Mouse (Mus musculus) liver, embryonic 11.5 days (tissue): ENCODE data around the gene Olfr1248. TPM values are rescaled to one million over a fixed set of nuclear protein-coding genes. Genes with fewer than 3 reads are reported as not detected.
"Not testable (repeated sequence)": the region's sequence is repeated elsewhere in the genome, so short reads cannot be mapped to it uniquely, and the experiment has no call there.

Experiments used
- ATAC-seq: fragments of 200-750 bp; cut with Nextera tagmentation; replicated peaks from 2 replicates; pipeline ENCODE4 v1.8.0; 2017; ENCODE audit warnings: moderate number of reproducible peaks, mild to moderate bottlenecking, moderate TSS enrichment, moderate library complexity; ENCODE audit not compliant: low FRiP score
- DNase-seq: peaks from one replicate; pipeline ENCODE4 v3.0.0-alpha.2; 2017; ENCODE audit warnings: low spot score
- H3K27ac ChIP-seq: fragments of 300-500 bp; sonication (generic); 2 replicates; pipeline ENCODE4 v1.5.1; 2014; ENCODE audit warnings: mild to moderate bottlenecking, low read depth, low read length, control low read depth
- H3K27me3 ChIP-seq: fragments of 300-500 bp; sonication (generic); replicated peaks from 2 replicates; pipeline ENCODE4 v1.6.1; 2014; ENCODE audit warnings: low read length, mixed read lengths; ENCODE audit not compliant: control insufficient read depth, insufficient read depth
- H3K36me3 ChIP-seq: fragments of 300-500 bp; sonication (generic); 2 replicates; pipeline ENCODE4 v1.6.1; 2014; ENCODE audit warnings: mild to moderate bottlenecking, low read length, moderate library complexity, mixed read lengths; ENCODE audit not compliant: control insufficient read depth, insufficient read depth
- H3K4me1 ChIP-seq: fragments of 300-500 bp; sonication (generic); replicated peaks from 2 replicates; pipeline ENCODE4 v1.6.1; 2014; ENCODE audit warnings: low read length, mixed read lengths; ENCODE audit not compliant: control insufficient read depth, insufficient read depth
- H3K4me2 ChIP-seq: fragments of 300-500 bp; sonication (generic); 2 replicates; pipeline ENCODE4 v1.6.1; 2014; ENCODE audit warnings: mild to moderate bottlenecking, control low read depth, moderate library complexity
- H3K4me3 ChIP-seq: fragments of 300-500 bp; sonication (generic); 2 replicates; pipeline ENCODE4 v1.5.1; 2014; ENCODE audit warnings: low read depth, low read length, control low read depth
- H3K9ac ChIP-seq: fragments of 300-500 bp; sonication (generic); 2 replicates; pipeline ENCODE4 v1.6.1; 2014; ENCODE audit warnings: low read depth, low read length, control low read depth
- H3K9me3 ChIP-seq: fragments of 300-500 bp; sonication (generic); 2 replicates; pipeline ENCODE4 v1.6.1; 2016; ENCODE audit warnings: low read length, inconsistent platforms, mixed read lengths; ENCODE audit not compliant: control insufficient read depth
- WGBS: fragments of 180-500 bp; shearing (Covaris S2); extraction: QIAGEN DNeasy Blood & Tissue Kit; methylation state at CpG from one replicate; pipeline ENCODE4 v1.1.7; 2014; 5-methylcytosine and 5-hydroxymethylcytosine counted together
- polyA plus RNA-seq: library from polyadenylated mRNA; unstranded; fragments of >200 nt; fragmentation: Nextera tagmentation; extraction: Ambion mirVana; gene quantifications from 2 replicates; pipeline ENCODE4 v1.2.1, GENCODE M21; 2014

Gene Olfr1248
- not detected in 2 replicates for polyA plus RNA-seq

- ATAC-seq, H3K36me3 ChIP-seq, H3K9me3 ChIP-seq, H3K9ac ChIP-seq, H3K4me2 ChIP-seq, H3K4me3 ChIP-seq, DNase-seq, H3K27me3 ChIP-seq, H3K4me1 ChIP-seq, H3K27ac ChIP-seq: not testable (repeated sequence)
- WGBS, result 85% methylated on average over 1 of the region's 1 CpGs
Measured at GRCm38 (mm10) chr2:89618145-89618544, at the start of gene Olfr1248. TSS of gene Olfr1248 (minus strand) at chr2:89618245.

- H3K27ac ChIP-seq, result no peak within 1 kb of the TSS
- no peaks in the 10 kb centered on the region for H3K27me3 ChIP-seq
- ATAC-seq, result no peak
- no peaks in the 10 kb centered on the region for H3K9me3 ChIP-seq
- no peak within 1 kb of the TSS for H3K9ac ChIP-seq
- no peaks in the 10 kb centered on the region for H3K4me1 ChIP-seq
- no peak within 1 kb of the TSS for H3K4me3 ChIP-seq
- H3K4me2 ChIP-seq, result no peak within 1 kb of the TSS
- no peaks in the 10 kb centered on the region for H3K36me3 ChIP-seq
- DNase-seq, result no peak
Measured at GRCm38 (mm10) chr2:89661367-89661766, 43.3 kb upstream of the Olfr1248 start, which contains the start of gene Olfr1250. TSS of gene Olfr1250 (minus strand) at chr2:89661467.

GRCm38 (mm10) chr2:89634883-89635282 lies 16.8 kb upstream of the Olfr1248 start, which contains the start of gene Olfr1249:
TSS of gene Olfr1249 (minus strand) at chr2:89634983.
- Histone ChIP-seq H3K36me3 (no peaks in the 10 kb centered on the region), H3K9me3 (no peaks in the 10 kb centered on the region), H3K27me3 (no peaks in the 10 kb centered on the region), H3K4me1 (no peaks in the 10 kb centered on the region), H3K27ac (no peak within 1 kb of the TSS), H3K4me3 (no peak within 1 kb of the TSS), H3K9ac (no peak within 1 kb of the TSS), H3K4me2 (no peak within 1 kb of the TSS)
- ATAC-seq, result no peak
- DNase-seq, result no peak
- 90% methylated on average over 2 of the region's 2 CpGs for WGBS

GRCm38 (mm10) chr2:89614030-89614429 lies 4.0 kb downstream of the Olfr1248 start, which contains the start of gene Olfr1247:
TSS of gene Olfr1247 (minus strand) at chr2:89614130.
- no peaks in the 10 kb centered on the region for H3K4me1 ChIP-seq
- H3K9me3 ChIP-seq, result no peaks in the 10 kb centered on the region
- 86% methylated on average over 2 of the region's 2 CpGs for WGBS
- no peak within 1 kb of the TSS for H3K9ac ChIP-seq
- no peak within 1 kb of the TSS for H3K4me3 ChIP-seq
- no peak within 1 kb of the TSS for H3K4me2 ChIP-seq
- no peaks in the 10 kb centered on the region for H3K27me3 ChIP-seq
- no peak within 1 kb of the TSS for H3K27ac ChIP-seq
- no peak for ATAC-seq
- H3K36me3 ChIP-seq, result no peaks in the 10 kb centered on the region
- DNase-seq, result no peak

- ATAC-seq (no peak), DNase-seq (no peak)
- Histone ChIP-seq H3K27me3 (no peaks in the 10 kb centered on the region), H3K36me3 (no peaks in the 10 kb centered on the region), H3K9ac (no peak within 1 kb of the TSS), H3K27ac (no peak within 1 kb of the TSS), H3K4me1 (no peaks in the 10 kb centered on the region), H3K4me3 (no peak within 1 kb of the TSS), H3K4me2 (no peak within 1 kb of the TSS), H3K9me3 (no peaks in the 10 kb centered on the region)
- 66% methylated on average over 2 of the region's 2 CpGs for WGBS
Measured at GRCm38 (mm10) chr2:89593057-89593456, 25.0 kb downstream of the Olfr1248 start, which contains the start of gene Olfr1246. TSS of gene Olfr1246 (minus strand) at chr2:89593157.

- no peak for DNase-seq
- Histone ChIP-seq H3K9ac (no peak within 1 kb of the TSS), H3K4me1 (no peaks in the 10 kb centered on the region), H3K27me3 (no peaks in the 10 kb centered on the region), H3K9me3 (no peaks in the 10 kb centered on the region), H3K36me3 (no peaks in the 10 kb centered on the region), H3K4me3 (no peak within 1 kb of the TSS), H3K27ac (no peak within 1 kb of the TSS), H3K4me2 (no peak within 1 kb of the TSS)
- 76% methylated on average over 1 of the region's 1 CpGs for WGBS
- ATAC-seq, result no peak
Measured at GRCm38 (mm10) chr2:89578347-89578746, 39.7 kb downstream of the Olfr1248 start, which contains the start of gene Olfr1245. TSS of gene Olfr1245 (minus strand) at chr2:89578447.

Other genes starting within 250 kb of the Olfr1248 start
- not detected in 2 replicates for gene Olfr1238, start 208.6 kb downstream of the Olfr1248 start, polyA plus RNA-seq
- gene Olfr1239, start 197.8 kb downstream of the Olfr1248 start, polyA plus RNA-seq, result not detected in 2 replicates
- gene Olfr1240, start 175.2 kb downstream of the Olfr1248 start, polyA plus RNA-seq, result not detected in 2 replicates
- gene Olfr1241, start 131.1 kb downstream of the Olfr1248 start, polyA plus RNA-seq, result not detected in 2 replicates
- not detected in 2 replicates for gene Olfr1242, start 119.9 kb downstream of the Olfr1248 start, polyA plus RNA-seq
- not detected in 2 replicates for gene Olfr1243, start 86.8 kb downstream of the Olfr1248 start, polyA plus RNA-seq
- gene Olfr1245, start 39.8 kb downstream of the Olfr1248 start, polyA plus RNA-seq, result not detected in 2 replicates
- not detected in 2 replicates for gene Olfr1246, start 25.1 kb downstream of the Olfr1248 start, polyA plus RNA-seq
- not detected in 2 replicates for gene Olfr1247, start 4.1 kb downstream of the Olfr1248 start, polyA plus RNA-seq
- not detected in 2 replicates for gene Olfr1249, start 16.7 kb upstream of the Olfr1248 start, polyA plus RNA-seq
- not detected in 2 replicates for gene Olfr1250, start 43.2 kb upstream of the Olfr1248 start, polyA plus RNA-seq
- not detected in 2 replicates for gene Olfr1251, start 53.7 kb upstream of the Olfr1248 start, polyA plus RNA-seq
- not detected in 2 replicates for gene Olfr1252, start 106.8 kb upstream of the Olfr1248 start, polyA plus RNA-seq
- not detected in 2 replicates for gene Olfr1253, start 138.8 kb upstream of the Olfr1248 start, polyA plus RNA-seq
- not detected in 2 replicates for gene Olfr1254, start 175.4 kb upstream of the Olfr1248 start, polyA plus RNA-seq
- not detected in 2 replicates for gene Olfr1255, start 193.8 kb upstream of the Olfr1248 start, polyA plus RNA-seq
- gene Olfr1256, start 223.3 kb upstream of the Olfr1248 start, polyA plus RNA-seq, result not detected in 2 replicates
- not detected in 2 replicates for gene Olfr48, start 230.0 kb upstream of the Olfr1248 start, polyA plus RNA-seq